Mouse (Mus musculus) intestine, embryonic 15.5 days (tissue): ENCODE measurements around the gene Olfr707. TPM values are rescaled to one million over a fixed set of nuclear protein-coding genes. Genes with fewer than 3 reads are reported as not detected.
"Not testable (repeated sequence)": the region's sequence is repeated elsewhere in the genome, so short reads cannot be mapped to it uniquely, and the experiment has no call there.

Source experiments
- ATAC-seq: fragments of 200-750 bp; cut with Nextera tagmentation; 2 replicates; pipeline ENCODE4 v1.8.0; 2017; ENCODE audit warnings: moderate TSS enrichment, moderate library complexity
- H3K27ac ChIP-seq: fragments of 300-500 bp; sonication (generic); 2 replicates; pipeline ENCODE4 v1.5.1; 2015; ENCODE audit warnings: mild to moderate bottlenecking, inconsistent platforms
- H3K27me3 ChIP-seq: fragments of 300-500 bp; sonication (generic); replicated peaks from 2 replicates; pipeline ENCODE4 v1.6.1; 2015; ENCODE audit warnings: inconsistent platforms
- H3K36me3 ChIP-seq: fragments of 300-500 bp; sonication (generic); 2 replicates; pipeline ENCODE4 v1.6.1; 2015; ENCODE audit warnings: inconsistent platforms
- H3K4me1 ChIP-seq: fragments of 300-500 bp; sonication (generic); replicated peaks from 2 replicates; pipeline ENCODE4 v1.6.1; 2015; ENCODE audit warnings: inconsistent platforms
- H3K4me2 ChIP-seq: fragments of 300-500 bp; sonication (generic); replicated peaks from 2 replicates; pipeline ENCODE4 v1.6.1; 2015; ENCODE audit warnings: mild to moderate bottlenecking, inconsistent platforms
- H3K4me3 ChIP-seq: fragments of 300-500 bp; sonication (generic); replicated peaks from 2 replicates; pipeline ENCODE4 v1.5.1; 2015; ENCODE audit warnings: inconsistent platforms
- H3K9ac ChIP-seq: fragments of 300-500 bp; sonication (generic); 2 replicates; pipeline ENCODE4 v1.6.1; 2015; ENCODE audit warnings: inconsistent platforms
- H3K9me3 ChIP-seq: fragments of 300-500 bp; sonication (generic); 2 replicates; pipeline ENCODE4 v1.6.1; 2016; ENCODE audit warnings: inconsistent platforms
- WGBS: fragments of 180-500 bp; shearing (Covaris S2); methylation state at CpG from one replicate; pipeline ENCODE4 v1.1.7; 2015; 5-methylcytosine and 5-hydroxymethylcytosine counted together
- polyA plus RNA-seq: library from polyadenylated mRNA; unstranded; fragments of >200 nt; fragmentation: Nextera tagmentation; extraction: Ambion mirVana; gene quantifications from 2 replicates; pipeline ENCODE4 v1.2.1, GENCODE M21; 2015

The Olfr707 gene
- not detected in 2 replicates for polyA plus RNA-seq

GRCm38 (mm10) chr7:106901141-106901540, at the start of gene Olfr707:
Gene Olfr707 (minus strand): TSS chr7:106901241.
- not testable (repeated sequence) for H3K4me2 ChIP-seq, H3K9me3 ChIP-seq, H3K36me3 ChIP-seq, H3K9ac ChIP-seq, H3K27ac ChIP-seq, H3K27me3 ChIP-seq, H3K4me3 ChIP-seq, H3K4me1 ChIP-seq, ATAC-seq
- 83% methylated on average over 3 of the region's 3 CpGs for WGBS

- H3K27me3 ChIP-seq: no peaks in the 10 kb centered on the region
- H3K9ac ChIP-seq: no peak within 1 kb of the TSS
- no peak within 1 kb of the TSS for H3K27ac ChIP-seq
- 78% methylated on average over 3 of the region's 3 CpGs for whole genome bisulfite sequencing
- H3K4me3 ChIP-seq: no peak within 1 kb of the TSS
- H3K9me3 ChIP-seq: no peaks in the 10 kb centered on the region
- no peaks in the 10 kb centered on the region for H3K36me3 ChIP-seq
- no peak within 1 kb of the TSS for H3K4me2 ChIP-seq
- H3K4me1 ChIP-seq: no peaks in the 10 kb centered on the region
- no peak for ATAC-seq
Measured at GRCm38 (mm10) chr7:106948212-106948611, 47.2 kb upstream of the Olfr707 start, which contains the start of gene Olfr710. Gene Olfr710 (minus strand): TSS chr7:106948312.

- no peak within 1 kb of the TSS for H3K9ac ChIP-seq
- no peak within 1 kb of the TSS for H3K4me2 ChIP-seq
- no peak within 1 kb of the TSS for H3K27ac ChIP-seq
- H3K9me3 ChIP-seq: no peaks in the 10 kb centered on the region
- H3K27me3 ChIP-seq: no peaks in the 10 kb centered on the region
- ATAC-seq: no peak
- H3K36me3 ChIP-seq: no peaks in the 10 kb centered on the region
- H3K4me1 ChIP-seq: no peaks in the 10 kb centered on the region
- H3K4me3 ChIP-seq: no peak within 1 kb of the TSS
Measured at GRCm38 (mm10) chr7:106932119-106932518, 31.1 kb upstream of the Olfr707 start, which contains the start of gene Olfr709-ps1. Gene Olfr709-ps1 (minus strand): TSS chr7:106932219.

- not testable (repeated sequence) for H3K27ac ChIP-seq, H3K9ac ChIP-seq, H3K4me2 ChIP-seq, H3K36me3 ChIP-seq, H3K27me3 ChIP-seq, H3K4me1 ChIP-seq, ATAC-seq, H3K4me3 ChIP-seq, H3K9me3 ChIP-seq
- WGBS: 83% methylated on average over 7 of the region's 7 CpGs
Measured at GRCm38 (mm10) chr7:106920961-106921360, 19.9 kb upstream of the Olfr707 start.

- H3K36me3 ChIP-seq: no peaks in the 10 kb centered on the region
- H3K4me3 ChIP-seq: no peak within 1 kb of the TSS
- WGBS: 56% methylated on average over 2 of the region's 2 CpGs
- no peak within 1 kb of the TSS for H3K4me2 ChIP-seq
- no peaks in the 10 kb centered on the region for H3K9me3 ChIP-seq
- no peaks in the 10 kb centered on the region for H3K4me1 ChIP-seq
- no peak within 1 kb of the TSS for H3K27ac ChIP-seq
- H3K9ac ChIP-seq: no peak within 1 kb of the TSS
- ATAC-seq: no peak
- no peaks in the 10 kb centered on the region for H3K27me3 ChIP-seq
Measured at GRCm38 (mm10) chr7:106907676-106908075, 6.6 kb upstream of the Olfr707 start, which contains the start of gene Olfr1532-ps1. Gene Olfr1532-ps1 (plus strand): TSS chr7:106908001.

GRCm38 (mm10) chr7:106888062-106888461, 13.0 kb downstream of the Olfr707 start, which contains the start of gene Olfr706:
Gene Olfr706 (minus strand): TSS chr7:106888162.
- Histone ChIP-seq H3K4me2 (no peak within 1 kb of the TSS), H3K4me1 (no peaks in the 10 kb centered on the region), H3K9me3 (no peaks in the 10 kb centered on the region), H3K27ac (no peak within 1 kb of the TSS), H3K9ac (no peak within 1 kb of the TSS), H3K27me3 (no peaks in the 10 kb centered on the region), H3K4me3 (no peak within 1 kb of the TSS), H3K36me3 (no peaks in the 10 kb centered on the region)
- ATAC-seq: no peak
- WGBS: 82% methylated on average over 2 of the region's 2 CpGs

- Histone ChIP-seq H3K27me3 (no peaks in the 10 kb centered on the region), H3K4me3 (no peak within 1 kb of the TSS), H3K9me3 (no peaks in the 10 kb centered on the region), H3K4me2 (no peak within 1 kb of the TSS), H3K4me1 (no peaks in the 10 kb centered on the region), H3K9ac (no peak within 1 kb of the TSS), H3K27ac (no peak within 1 kb of the TSS), H3K36me3 (no peaks in the 10 kb centered on the region)
- ATAC-seq: no peak
- WGBS: 76% methylated on average over 3 of the region's 3 CpGs
Measured at GRCm38 (mm10) chr7:106876791-106877190, 24.2 kb downstream of the Olfr707 start, which contains the start of gene Olfr705. Gene Olfr705 (minus strand): TSS chr7:106876891.

- H3K36me3 ChIP-seq: no peaks in the 10 kb centered on the region
Measured at GRCm38 (mm10) chr7:106862885-106863284, 38.2 kb downstream of the Olfr707 start, which contains the start of gene Olfr704. Gene Olfr704 (plus strand): TSS chr7:106863185.

GRCm38 (mm10) chr7:106843060-106843459, 58.0 kb downstream of the Olfr707 start, which contains the start of gene Olfr703:
Gene Olfr703 (plus strand): TSS chr7:106843360.
- no peaks in the 10 kb centered on the region for H3K36me3 ChIP-seq
- no peaks in the 10 kb centered on the region for H3K27me3 ChIP-seq
- no peaks in the 10 kb centered on the region for H3K9me3 ChIP-seq
- no peak within 1 kb of the TSS for H3K4me3 ChIP-seq
- WGBS: 50% methylated on average over 2 of the region's 2 CpGs
- H3K9ac ChIP-seq: no peak within 1 kb of the TSS
- H3K4me2 ChIP-seq: no peak within 1 kb of the TSS
- no peak for ATAC-seq
- no peaks in the 10 kb centered on the region for H3K4me1 ChIP-seq
- no peak within 1 kb of the TSS for H3K27ac ChIP-seq

More at GRCm38 (mm10) chr7:106862885-106863284, 38.2 kb downstream of the Olfr707 start, which contains the start of gene Olfr704:
- Histone ChIP-seq H3K27me3 (no peaks in the 10 kb centered on the region), H3K4me2 (no peak within 1 kb of the TSS), H3K4me3 (no peak within 1 kb of the TSS), H3K4me1 (no peaks in the 10 kb centered on the region), H3K9ac (no peak within 1 kb of the TSS), H3K27ac (no peak within 1 kb of the TSS), H3K9me3 (no peaks in the 10 kb centered on the region)
- no peak for ATAC-seq

Other genes with a start within 250 kb of the Olfr707 start
- not detected in 2 replicates for gene Olfr693, start 220.7 kb downstream of the Olfr707 start, polyA plus RNA-seq
- not detected in 2 replicates for gene Olfr694, start 209.4 kb downstream of the Olfr707 start, polyA plus RNA-seq
- not detected in 2 replicates for gene Olfr695, start 184.8 kb downstream of the Olfr707 start, polyA plus RNA-seq
- gene Olfr697, start 158.8 kb downstream of the Olfr707 start, polyA plus RNA-seq: not detected in 2 replicates
- not detected in 2 replicates for gene Olfr698, start 145.8 kb downstream of the Olfr707 start, polyA plus RNA-seq
- not detected in 2 replicates for gene Olfr699, start 108.0 kb downstream of the Olfr707 start, polyA plus RNA-seq
- gene Olfr700, start 92.4 kb downstream of the Olfr707 start, polyA plus RNA-seq: not detected in 2 replicates
- not detected in 2 replicates for gene Olfr701, start 87.1 kb downstream of the Olfr707 start, polyA plus RNA-seq
- not detected in 2 replicates for gene Olfr702, start 67.3 kb downstream of the Olfr707 start, polyA plus RNA-seq
- not detected in 2 replicates for gene Olfr703, start 57.9 kb downstream of the Olfr707 start, polyA plus RNA-seq
- gene Olfr704, start 38.1 kb downstream of the Olfr707 start, polyA plus RNA-seq: not detected in 2 replicates
- not detected in 2 replicates for gene Olfr705, start 24.4 kb downstream of the Olfr707 start, polyA plus RNA-seq
- not detected in 2 replicates for gene Olfr706, start 13.1 kb downstream of the Olfr707 start, polyA plus RNA-seq
- not detected in 2 replicates for gene Olfr1532-ps1, start 6.8 kb upstream of the Olfr707 start, polyA plus RNA-seq
- gene Olfr709-ps1, start 31.0 kb upstream of the Olfr707 start, polyA plus RNA-seq: not detected in 2 replicates
- not detected in 2 replicates for gene Olfr710, start 47.1 kb upstream of the Olfr707 start, polyA plus RNA-seq
- gene Olfr6, start 62.7 kb upstream of the Olfr707 start, polyA plus RNA-seq: not detected in 2 replicates
- gene Olfr711, start 74.2 kb upstream of the Olfr707 start, polyA plus RNA-seq: not detected in 2 replicates
- not detected in 2 replicates for gene Olfr2, start 104.8 kb upstream of the Olfr707 start, polyA plus RNA-seq
- gene Olfr713, start 129.9 kb upstream of the Olfr707 start, polyA plus RNA-seq: not detected in 2 replicates
- not detected in 2 replicates for gene Olfr714, start 169.7 kb upstream of the Olfr707 start, polyA plus RNA-seq
- gene Olfr17, start 192.0 kb upstream of the Olfr707 start, polyA plus RNA-seq: not detected in 2 replicates
- gene Olfr715b, start 209.1 kb upstream of the Olfr707 start, polyA plus RNA-seq: not detected in 2 replicates
- gene Olfr715, start 229.8 kb upstream of the Olfr707 start, polyA plus RNA-seq: not detected in 2 replicates
- not detected in 2 replicates for gene Olfr716, start 237.1 kb upstream of the Olfr707 start, polyA plus RNA-seq